Mouse (Mus musculus): ENCODE data around the gene Cdk14. TPM values are rescaled to one million over a fixed set of nuclear protein-coding genes. Genes with fewer than 3 reads are reported as not detected.
"Not testable (repeated sequence)": the region's sequence is repeated elsewhere in the genome, so short reads cannot be mapped to it uniquely, and the experiment has no call there.

Gene Cdk14
- polyA plus RNA-seq, 1 experiment from 2014 or later: 19.2 TPM

GRCm38 (mm10) chr5:5254391-5254790 lies 165.7 kb downstream of the Cdk14 start:
- no peaks in the 10 kb centered on the region for H3K4me1 ChIP-seq
- WGBS: 80% methylated on average over 6 of the region's 6 CpGs
- H3K9ac ChIP-seq: no peak overlapping the region
- ATAC-seq (ENCODE audit: insufficient number of reproducible peaks, low FRiP score, low TSS enrichment, low read depth): no peak
- H3K36me3 ChIP-seq: no peaks in the 10 kb centered on the region
- H3K4me2 ChIP-seq: no peak overlapping the region
- H3K27ac ChIP-seq: no peak overlapping the region
- no peak overlapping the region for H3K4me3 ChIP-seq
- H3K27me3 ChIP-seq: no peaks in the 10 kb centered on the region
- H3K9me3 ChIP-seq: no peaks in the 10 kb centered on the region

GRCm38 (mm10) chr5:5253177-5253576 lies 166.9 kb downstream of the Cdk14 start:
- no peak overlapping the region for H3K4me2 ChIP-seq
- no peak overlapping the region for H3K27ac ChIP-seq
- H3K9ac ChIP-seq: no peak overlapping the region
- no peaks in the 10 kb centered on the region for H3K27me3 ChIP-seq
- H3K4me3 ChIP-seq: no peak overlapping the region
- ATAC-seq (ENCODE audit: insufficient number of reproducible peaks, low FRiP score, low TSS enrichment, low read depth): no peak
- H3K9me3 ChIP-seq: no peaks in the 10 kb centered on the region
- 0 out of 2 replicates have a peak, but pooled peaks cover 2% of the 10 kb centered on the region for H3K36me3 ChIP-seq
- no peaks in the 10 kb centered on the region for H3K4me1 ChIP-seq
- WGBS: 90% methylated on average over 3 of the region's 3 CpGs

GRCm38 (mm10) chr5:5247671-5248070 lies 172.4 kb downstream of the Cdk14 start:
- no peak overlapping the region for H3K9ac ChIP-seq
- H3K36me3 ChIP-seq: 0 out of 2 replicates have a peak, but pooled peaks cover 11% of the 10 kb centered on the region

GRCm38 (mm10) chr5:5246534-5247175 lies 173.5 kb downstream of the Cdk14 start:
- ATAC-seq (ENCODE audit: insufficient number of reproducible peaks, low FRiP score, low TSS enrichment, low read depth): no peak
- H3K4me2 ChIP-seq: no peak overlapping the region
- WGBS: 80% methylated on average over 2 of the region's 2 CpGs
- H3K9me3 ChIP-seq: no peaks in the 10 kb centered on the region
- no peaks in the 10 kb centered on the region for H3K4me1 ChIP-seq
- H3K27ac ChIP-seq: no peak overlapping the region
- H3K4me3 ChIP-seq: no peak overlapping the region
- H3K27me3 ChIP-seq: no peaks in the 10 kb centered on the region
- H3K9ac ChIP-seq: no peak overlapping the region
- 0 out of 2 replicates have a peak, but pooled peaks cover 11% of the 10 kb centered on the region for H3K36me3 ChIP-seq

More at GRCm38 (mm10) chr5:5247671-5248070, 172.4 kb downstream of the Cdk14 start:
- 88% methylated on average over 6 of the region's 6 CpGs for WGBS
- no peak overlapping the region for H3K4me2 ChIP-seq
- H3K4me1 ChIP-seq: no peaks in the 10 kb centered on the region
- H3K9me3 ChIP-seq: no peaks in the 10 kb centered on the region
- no peaks in the 10 kb centered on the region for H3K27me3 ChIP-seq
- no peak overlapping the region for H3K27ac ChIP-seq
- H3K4me3 ChIP-seq: no peak overlapping the region
- no peak for ATAC-seq (ENCODE audit: insufficient number of reproducible peaks, low FRiP score, low TSS enrichment, low read depth)

- ATAC-seq (ENCODE audit: insufficient number of reproducible peaks, low FRiP score, low TSS enrichment, low read depth): no peak
- Histone ChIP-seq H3K27ac (no peak overlapping the region), H3K36me3 (0 out of 2 replicates have a peak, but pooled peaks cover 11% of the 10 kb centered on the region), H3K4me2 (no peak overlapping the region), H3K27me3 (no peaks in the 10 kb centered on the region), H3K9ac (no peak overlapping the region), H3K4me3 (no peak overlapping the region), H3K4me1 (no peaks in the 10 kb centered on the region), H3K9me3 (no peaks in the 10 kb centered on the region)
- WGBS: 87% methylated on average over 7 of the region's 7 CpGs
Observed at GRCm38 (mm10) chr5:5245182-5245581, 174.9 kb downstream of the Cdk14 start.

- no peak overlapping the region for H3K4me3 ChIP-seq
- H3K36me3 ChIP-seq: 0 out of 2 replicates have a peak, but pooled peaks cover 11% of the 10 kb centered on the region
- no peaks in the 10 kb centered on the region for H3K27me3 ChIP-seq
- H3K9me3 ChIP-seq: no peaks in the 10 kb centered on the region
- H3K27ac ChIP-seq: no peak overlapping the region
- no peak overlapping the region for H3K9ac ChIP-seq
- no peaks in the 10 kb centered on the region for H3K4me1 ChIP-seq
- H3K4me2 ChIP-seq: no peak overlapping the region
- no peak for ATAC-seq (ENCODE audit: insufficient number of reproducible peaks, low FRiP score, low TSS enrichment, low read depth)
Observed at GRCm38 (mm10) chr5:5243648-5244047, 176.5 kb downstream of the Cdk14 start.

GRCm38 (mm10) chr5:5242704-5243103 lies 177.4 kb downstream of the Cdk14 start:
- no peak overlapping the region for H3K4me2 ChIP-seq
- ATAC-seq (ENCODE audit: insufficient number of reproducible peaks, low FRiP score, low TSS enrichment, low read depth): no peak
- no peaks in the 10 kb centered on the region for H3K4me1 ChIP-seq
- no peaks in the 10 kb centered on the region for H3K9me3 ChIP-seq
- WGBS: 89% methylated on average over 5 of the region's 5 CpGs
- no peak overlapping the region for H3K27ac ChIP-seq
- H3K36me3 ChIP-seq: 0 out of 2 replicates have a peak, but pooled peaks cover 5% of the 10 kb centered on the region
- no peak overlapping the region for H3K4me3 ChIP-seq
- no peaks in the 10 kb centered on the region for H3K27me3 ChIP-seq
- no peak overlapping the region for H3K9ac ChIP-seq

GRCm38 (mm10) chr5:5241088-5241487 lies 179.0 kb downstream of the Cdk14 start:
- Histone ChIP-seq H3K9me3 (no peaks in the 10 kb centered on the region), H3K36me3 (0 out of 2 replicates have a peak, but pooled peaks cover 3% of the 10 kb centered on the region), H3K4me3 (no peak overlapping the region), H3K4me2 (no peak overlapping the region), H3K4me1 (no peaks in the 10 kb centered on the region), H3K27me3 (no peaks in the 10 kb centered on the region), H3K27ac (no peak overlapping the region), H3K9ac (no peak overlapping the region)
- ATAC-seq (ENCODE audit: insufficient number of reproducible peaks, low FRiP score, low TSS enrichment, low read depth): no peak
- 81% methylated on average over 6 of the region's 6 CpGs for WGBS

GRCm38 (mm10) chr5:5240121-5240520 lies 180.0 kb downstream of the Cdk14 start:
- Histone ChIP-seq H3K27me3 (no peaks in the 10 kb centered on the region), H3K9me3 (no peaks in the 10 kb centered on the region), H3K36me3 (0 out of 2 replicates have a peak, but pooled peaks cover 3% of the 10 kb centered on the region), H3K27ac (no peak overlapping the region), H3K4me2 (no peak overlapping the region), H3K4me3 (no peak overlapping the region), H3K4me1 (no peaks in the 10 kb centered on the region), H3K9ac (no peak overlapping the region)
- 92% methylated on average over 3 of the region's 3 CpGs for WGBS
- no peak for ATAC-seq (ENCODE audit: insufficient number of reproducible peaks, low FRiP score, low TSS enrichment, low read depth)

- not testable (repeated sequence) for H3K4me1 ChIP-seq; H3K9me3 ChIP-seq; H3K27me3 ChIP-seq; H3K4me3 ChIP-seq; H3K36me3 ChIP-seq; H3K4me2 ChIP-seq; H3K27ac ChIP-seq; ATAC-seq (ENCODE audit: insufficient number of reproducible peaks, low FRiP score, low TSS enrichment, low read depth); H3K9ac ChIP-seq
- WGBS: 90% methylated on average over 10 of the region's 10 CpGs
Observed at GRCm38 (mm10) chr5:5234935-5235334, 185.2 kb downstream of the Cdk14 start.

- no peak overlapping the region for H3K27ac ChIP-seq
- H3K4me1 ChIP-seq: no peaks in the 10 kb centered on the region
- H3K36me3 ChIP-seq: peaks cover 9% of the 10 kb centered on the region; the same call in 1 of the 2 replicates
- no peak for ATAC-seq (ENCODE audit: insufficient number of reproducible peaks, low FRiP score, low TSS enrichment, low read depth)
- 80% methylated on average over 4 of the region's 4 CpGs for WGBS
- H3K4me2 ChIP-seq: no peak overlapping the region
- no peak overlapping the region for H3K4me3 ChIP-seq
- H3K27me3 ChIP-seq: no peaks in the 10 kb centered on the region
- H3K9ac ChIP-seq: no peak overlapping the region
- H3K9me3 ChIP-seq: no peaks in the 10 kb centered on the region
Observed at GRCm38 (mm10) chr5:5226966-5227365, 193.1 kb downstream of the Cdk14 start.

- Histone ChIP-seq H3K27me3 (no peaks in the 10 kb centered on the region), H3K9me3 (no peaks in the 10 kb centered on the region), H3K4me3 (no peak overlapping the region), H3K36me3 (no peaks in the 10 kb centered on the region), H3K4me1 (no peaks in the 10 kb centered on the region), H3K4me2 (no peak overlapping the region), H3K27ac (no peak overlapping the region), H3K9ac (no peak overlapping the region)
- 48% methylated on average over 1 of the region's 1 CpGs for WGBS
- no peak for ATAC-seq (ENCODE audit: insufficient number of reproducible peaks, low FRiP score, low TSS enrichment, low read depth)
Observed at GRCm38 (mm10) chr5:5211780-5212135, 208.4 kb downstream of the Cdk14 start.

Data from limb, embryonic 15.5 days (tissue).